Mouse (Mus musculus): ENCODE measurements at regions not wholly inside any gene's neighbourhood (a gene's known extent, or its start where the extent isn't known, plus 50 kb on each side); places are given as distances from the start of the nearest gene placed in this dataset.

GRCm38 (mm10) chr15:86566111-86566510 is 351.9 kb downstream of the Tbc1d22a start:
- CTCF ChIA-PET, result no interaction called here

- CTCF ChIA-PET, result no interaction called here
Observed at GRCm38 (mm10) chr15:86574311-86574710, 360.1 kb downstream of the Tbc1d22a start.

GRCm38 (mm10) chr15:86576666-86577065 is 362.4 kb downstream of the Tbc1d22a start:
- CTCF ChIA-PET, result no interaction called here

GRCm38 (mm10) chr15:86578689-86579088 is 364.4 kb downstream of the Tbc1d22a start:
- CTCF ChIA-PET, result no interaction called here

GRCm38 (mm10) chr15:86582240-86583090 is 368.2 kb downstream of the Tbc1d22a start:
- CTCF ChIA-PET, result no interaction called here

GRCm38 (mm10) chr15:86585716-86586115 is 371.5 kb downstream of the Tbc1d22a start:
- CTCF ChIA-PET, result no interaction called here

- CTCF ChIA-PET, result no interaction called here
Observed at GRCm38 (mm10) chr15:86587209-86587608, 372.9 kb downstream of the Tbc1d22a start.

GRCm38 (mm10) chr15:86590033-86590432 is 375.8 kb downstream of the Tbc1d22a start:
- CTCF ChIA-PET, result no interaction called here

- CTCF ChIA-PET, result no interaction called here
Observed at GRCm38 (mm10) chr15:86590896-86591295, 376.6 kb downstream of the Tbc1d22a start.

GRCm38 (mm10) chr15:86593404-86593803 is 379.1 kb downstream of the Tbc1d22a start:
- CTCF ChIA-PET, result no interaction called here

GRCm38 (mm10) chr15:86606411-86606810 is 392.2 kb downstream of the Tbc1d22a start:
- CTCF ChIA-PET, result no interaction called here

GRCm38 (mm10) chr15:86609692-86610091 is 395.4 kb downstream of the Tbc1d22a start:
- CTCF ChIA-PET, result no interaction called here

- CTCF ChIA-PET, result no interaction called here
Observed at GRCm38 (mm10) chr15:86631376-86631775, 417.1 kb downstream of the Tbc1d22a start.

- CTCF ChIA-PET, result no interaction called here
Observed at GRCm38 (mm10) chr15:86645244-86645643, 431.0 kb downstream of the Tbc1d22a start.

GRCm38 (mm10) chr15:86648131-86648530 is 433.9 kb downstream of the Tbc1d22a start:
- CTCF ChIA-PET, result no interaction called here

GRCm38 (mm10) chr15:86673096-86673520 is 458.8 kb downstream of the Tbc1d22a start:
- CTCF ChIA-PET, result no interaction called here

- CTCF ChIA-PET, result no interaction called here
Observed at GRCm38 (mm10) chr15:86677016-86677415, 462.8 kb downstream of the Tbc1d22a start.

- CTCF ChIA-PET, result no interaction called here
Observed at GRCm38 (mm10) chr15:86683081-86683480, 468.8 kb downstream of the Tbc1d22a start.

- CTCF ChIA-PET, result no interaction called here
Observed at GRCm38 (mm10) chr15:86689694-86690093, 475.4 kb downstream of the Tbc1d22a start.

GRCm38 (mm10) chr15:86696806-86697205 is 482.5 kb downstream of the Tbc1d22a start:
- CTCF ChIA-PET, result no interaction called here

GRCm38 (mm10) chr15:86710429-86710828 is 496.2 kb downstream of the Tbc1d22a start:
- CTCF ChIA-PET, result no interaction called here

- CTCF ChIA-PET, result no interaction called here
Observed at GRCm38 (mm10) chr15:86718376-86718775, 504.1 kb downstream of the Tbc1d22a start.

GRCm38 (mm10) chr15:86719088-86719487 is 504.8 kb downstream of the Tbc1d22a start:
- CTCF ChIA-PET, result no interaction called here

GRCm38 (mm10) chr15:86721131-86721530 is 506.9 kb downstream of the Tbc1d22a start:
- CTCF ChIA-PET, result no interaction called here
